Mouse (Mus musculus) bone marrow macrophage, adult 2 months (primary cell): ENCODE measurements around the gene Mafk.

Experiments used
- CTCF ChIP-seq: IDR thresholded peaks from 2 replicates; pipeline ENCODE4 v1.5.1; 2012; ENCODE audit warnings: low read depth, mild to moderate bottlenecking, low read length, moderate library complexity
- POLR2A ChIP-seq: IDR thresholded peaks from 2 replicates; pipeline ENCODE4 v1.6.1; 2012; ENCODE audit warnings: mild to moderate bottlenecking, low read depth, low read length, borderline replicate concordance

DNA sequence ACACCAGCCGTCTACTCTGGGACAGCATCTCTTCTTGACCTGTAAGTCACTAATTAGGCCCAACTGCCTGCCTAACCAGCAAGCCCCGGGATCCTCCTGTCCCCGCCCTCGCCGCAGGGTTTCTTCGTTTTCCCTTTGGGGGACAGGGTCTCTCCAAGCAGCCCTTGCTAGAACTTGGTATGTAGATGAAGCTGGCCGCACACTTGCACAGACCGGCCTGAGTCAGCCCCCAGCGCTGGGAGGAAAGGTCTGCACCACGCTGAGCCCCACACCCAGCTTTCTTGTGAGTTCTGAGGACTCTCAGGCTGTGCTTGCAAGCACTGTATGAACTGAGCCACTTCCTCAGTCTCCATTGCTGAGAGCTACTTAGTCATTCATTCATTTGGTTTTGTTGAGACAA, 33.2 kb downstream of the Mafk start:
- TF ChIP-seq CTCF: no peak
- no peak for TF ChIP-seq POLR2A
